Mouse (Mus musculus) olfactory bulb, adult 2 months (tissue): ENCODE results near the gene Phactr1. TPM values are rescaled to one million over a fixed set of nuclear protein-coding genes. Genes with fewer than 3 reads are reported as not detected.

Experiments used
- H3K27ac ChIP-seq: fragments of 200-500 bp; 2 replicates; pipeline ENCODE4 v1.5.1; 2012; ENCODE audit warnings: low read depth, low read length; ENCODE audit not compliant: insufficient read depth
- H3K4me1 ChIP-seq: fragments of 200-500 bp; 2 replicates; pipeline ENCODE4 v1.6.1; 2012; ENCODE audit warnings: low read length; ENCODE audit not compliant: control insufficient read depth, insufficient read depth
- H3K4me3 ChIP-seq: fragments of 200-500 bp; 2 replicates; pipeline ENCODE4 v1.5.1; 2012; ENCODE audit warnings: mild to moderate bottlenecking, low read depth, low read length, moderate library complexity; ENCODE audit not compliant: insufficient read depth
- CTCF ChIP-seq: fragments of 200-500 bp; IDR thresholded peaks from 2 replicates; pipeline ENCODE4 v1.5.1; 2012; ENCODE audit warnings: low read depth, mild to moderate bottlenecking, low read length, moderate library complexity; ENCODE audit not compliant: insufficient read depth
- POLR2A ChIP-seq: fragments of 200-500 bp; IDR thresholded peaks from 2 replicates; pipeline ENCODE4 v1.6.1; 2012; ENCODE audit warnings: mild to moderate bottlenecking, low read depth, low read length, moderate library complexity; ENCODE audit not compliant: insufficient read depth
- WGBS: fragments of 180-500 bp; shearing (Covaris S2); methylation state at CpG from one replicate; pipeline ENCODE4 v1.1.7; 2018; 5-methylcytosine and 5-hydroxymethylcytosine counted together
- polyA plus RNA-seq: library from polyadenylated mRNA; stranded (reverse); fragments of >200 nt; gene quantifications from 2 replicates; pipeline ENCODE4 v1.2.4, GENCODE M21; 2012; ENCODE audit warnings: low replicate concordance; ENCODE audit not compliant: missing spikeins, insufficient read depth, insufficient read length

Phactr1 gene
- polyA plus RNA-seq, 1 experiment: not detected

DNA sequence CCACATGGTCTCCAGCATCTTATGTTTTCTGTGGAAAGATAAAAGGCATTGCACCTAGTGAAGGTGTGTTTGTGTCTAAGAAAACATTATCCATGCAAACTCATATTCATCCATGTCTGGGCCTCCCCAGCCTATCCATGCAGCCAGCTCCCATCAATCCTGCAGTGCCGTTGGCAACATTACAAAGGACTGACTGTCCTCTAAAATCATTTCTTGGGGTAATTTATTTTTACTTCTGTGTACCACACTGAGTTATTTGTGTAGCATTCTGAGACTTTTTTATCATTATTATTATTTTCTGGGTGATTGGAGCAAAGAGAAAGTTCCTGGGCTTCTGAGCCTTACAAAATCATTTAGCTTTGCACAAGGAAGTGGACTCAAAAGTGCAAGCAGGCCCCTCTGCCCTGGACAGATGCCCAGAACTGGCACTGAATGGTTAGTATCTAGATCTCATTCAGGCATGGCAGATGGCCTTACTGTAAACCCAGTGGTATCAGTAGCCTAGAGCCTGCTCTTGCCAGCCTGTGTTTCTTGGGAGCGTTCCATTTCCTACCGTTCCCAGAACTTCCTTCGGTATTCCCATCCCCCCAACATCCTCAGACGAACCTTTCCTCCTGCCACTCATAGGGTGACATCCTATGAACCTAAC lies 307.6 kb downstream of the Phactr1 start:
- H3K27ac ChIP-seq: no peak overlapping the region
- TF ChIP-seq CTCF (no peak), POLR2A (no peak)
- peaks cover 8% of the 10 kb centered on the region for H3K4me1 ChIP-seq
- no peak overlapping the region for H3K4me3 ChIP-seq
- 40% methylated on average over 5 of the region's 5 CpGs for WGBS

DNA sequence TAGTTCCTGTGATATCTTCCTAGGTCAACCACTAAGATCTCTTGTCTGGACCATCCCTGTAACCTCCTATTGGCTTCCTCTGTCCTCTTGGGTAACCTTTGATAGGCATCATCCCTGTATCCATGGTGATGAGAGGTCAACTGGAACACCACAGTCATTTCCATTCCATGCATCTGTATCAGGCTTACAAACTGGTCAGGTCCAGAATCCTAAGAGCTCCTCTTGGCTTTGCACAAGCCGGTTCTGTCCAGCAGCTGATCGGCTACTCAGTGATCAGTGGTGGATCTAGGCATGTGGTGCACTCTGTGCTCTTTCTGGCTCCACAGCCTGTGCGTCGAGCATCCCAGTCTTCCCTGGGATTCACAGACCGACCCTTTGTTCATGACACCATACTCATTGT lies 309.1 kb downstream of the Phactr1 start:
- H3K27ac ChIP-seq: no peak overlapping the region
- TF ChIP-seq POLR2A (no peak), CTCF (no peak)
- WGBS: 94% methylated on average over 5 of the region's 5 CpGs
- H3K4me1 ChIP-seq: peaks cover 8% of the 10 kb centered on the region
- no peak overlapping the region for H3K4me3 ChIP-seq

DNA sequence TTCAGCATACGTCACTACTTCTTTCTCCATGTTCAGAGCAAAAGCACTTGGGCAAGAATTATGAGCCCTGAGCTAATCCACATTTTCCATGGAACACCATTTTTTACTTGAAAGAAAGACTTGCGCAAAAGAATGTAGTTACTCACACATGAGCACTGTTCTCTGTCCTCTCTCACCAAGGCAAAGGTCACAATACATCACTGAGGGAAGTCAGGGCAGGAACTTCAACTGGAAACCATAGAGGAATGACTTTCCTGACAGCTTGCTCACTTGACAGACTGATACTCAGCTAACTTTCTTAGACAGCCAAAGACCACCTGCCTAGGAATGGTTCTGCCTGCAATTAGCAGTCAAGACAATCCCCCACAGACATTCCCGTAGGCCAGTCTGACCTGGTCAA lies 309.6 kb downstream of the Phactr1 start:
- no peak for TF ChIP-seq CTCF
- no peak for TF ChIP-seq POLR2A
- Histone ChIP-seq H3K4me3 (no peak overlapping the region), H3K27ac (no peak overlapping the region), H3K4me1 (peaks cover 8% of the 10 kb centered on the region)
- 90% methylated on average over 3 of the region's 3 CpGs for WGBS

DNA sequence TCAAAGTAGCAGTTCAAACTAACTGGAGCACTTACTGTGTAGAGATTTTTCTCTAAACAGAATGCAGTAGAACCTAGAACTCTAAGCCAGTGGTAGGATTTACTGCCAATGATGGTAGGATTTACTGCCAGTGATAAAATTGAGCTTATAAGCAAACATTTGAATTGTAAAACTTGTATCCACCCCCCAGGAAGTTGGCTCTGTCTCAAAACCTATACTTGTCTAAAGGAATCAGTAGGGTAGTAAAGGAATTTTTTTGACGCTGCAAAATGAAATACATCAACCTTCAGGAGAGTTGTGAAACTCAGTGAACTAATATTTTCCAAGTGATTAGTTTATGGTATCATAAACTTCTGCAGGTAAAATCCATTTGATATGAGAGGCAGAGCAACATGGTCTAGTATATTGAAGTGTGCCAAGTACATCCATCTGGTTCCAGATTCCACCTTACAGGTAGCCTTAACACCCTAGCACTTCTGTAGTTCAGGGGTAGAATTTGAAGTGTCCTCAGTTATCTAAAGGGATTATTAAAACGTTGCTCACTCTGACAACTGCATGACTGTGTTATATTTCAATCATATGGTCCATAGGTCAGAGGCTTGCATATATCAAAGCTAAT lies 310.2 kb downstream of the Phactr1 start:
- no peak overlapping the region for H3K4me3 ChIP-seq
- 0 out of 2 replicates have a peak, but pooled peaks cover 5% of the 10 kb centered on the region for H3K4me1 ChIP-seq
- 79% methylated on average over 2 of the region's 2 CpGs for WGBS
- no peak overlapping the region for H3K27ac ChIP-seq
- TF ChIP-seq CTCF: no peak
- no peak for TF ChIP-seq POLR2A

DNA sequence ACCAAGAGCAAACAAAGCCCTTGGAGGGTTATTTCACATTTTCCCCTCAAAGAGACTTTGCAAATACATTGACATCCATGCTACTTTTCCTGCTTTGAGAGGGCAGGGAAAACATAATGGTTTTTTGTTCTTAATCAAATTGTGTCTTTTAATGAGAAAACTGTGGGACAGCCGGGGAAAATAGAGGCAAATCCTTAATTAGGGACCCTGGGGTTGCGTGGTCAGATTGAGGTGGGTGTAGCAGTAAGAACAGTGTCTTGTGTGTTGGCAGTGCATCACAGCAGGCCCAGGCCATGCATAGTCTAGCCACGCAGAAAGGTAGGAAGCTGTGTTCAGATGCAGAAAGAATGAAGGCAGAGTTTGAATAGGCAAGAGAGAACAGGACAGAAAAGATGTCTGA lies 310.7 kb downstream of the Phactr1 start:
- H3K4me3 ChIP-seq: no peak overlapping the region
- H3K27ac ChIP-seq: no peak overlapping the region
- no peak for TF ChIP-seq POLR2A
- no peak for TF ChIP-seq CTCF
- 0 out of 2 replicates have a peak, but pooled peaks cover 5% of the 10 kb centered on the region for H3K4me1 ChIP-seq
- WGBS: 58% methylated on average over 3 of the region's 3 CpGs

DNA sequence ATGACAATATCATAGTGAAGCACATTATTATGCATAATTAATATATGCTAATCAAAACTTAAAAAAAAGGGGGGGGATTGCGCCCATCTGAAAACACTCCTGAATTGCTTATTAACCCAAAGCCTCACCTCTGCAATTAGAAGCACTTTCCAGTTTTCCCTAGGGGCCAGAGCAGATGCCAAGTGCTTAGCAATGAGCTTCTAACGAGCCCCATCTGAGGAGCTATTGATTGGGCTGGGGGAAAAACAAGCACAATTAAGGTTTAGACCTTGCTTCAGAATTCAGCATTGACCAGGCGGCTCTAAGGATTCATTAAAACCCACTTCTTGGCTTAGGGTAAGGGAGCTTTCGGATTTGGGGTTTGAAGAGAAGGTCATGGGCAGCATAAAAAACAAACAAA lies 311.9 kb downstream of the Phactr1 start:
- no peak overlapping the region for H3K4me3 ChIP-seq
- H3K4me1 ChIP-seq: 0 out of 2 replicates have a peak, but pooled peaks cover 5% of the 10 kb centered on the region
- WGBS: 73% methylated on average over 4 of the region's 4 CpGs
- no peak overlapping the region for H3K27ac ChIP-seq
- TF ChIP-seq CTCF (no peak), POLR2A (no peak)

DNA sequence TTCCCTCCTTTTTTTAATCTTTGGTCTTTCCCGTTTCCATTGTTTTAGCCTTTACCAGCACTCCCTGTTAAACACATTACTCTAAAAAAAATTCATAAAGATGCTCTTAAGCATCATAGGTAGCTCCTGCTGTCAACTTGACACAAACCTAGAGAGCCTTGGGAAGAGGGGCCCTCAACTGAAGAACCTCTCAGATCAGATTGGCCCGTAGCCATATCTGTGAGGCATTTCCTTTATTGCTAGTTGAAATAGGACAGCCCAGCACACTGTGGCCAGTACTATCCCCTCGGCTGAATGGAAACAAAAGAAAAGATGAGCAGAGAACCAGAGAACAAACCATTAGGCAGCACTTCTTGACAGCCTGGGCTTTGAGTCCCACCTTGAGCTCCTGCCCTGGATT lies 313.9 kb downstream of the Phactr1 start:
- Histone ChIP-seq H3K27ac (no peak overlapping the region), H3K4me3 (no peak overlapping the region), H3K4me1 (no peaks in the 10 kb centered on the region)
- TF ChIP-seq CTCF (no peak), POLR2A (no peak)
- WGBS: 89% methylated on average over 3 of the region's 3 CpGs

DNA sequence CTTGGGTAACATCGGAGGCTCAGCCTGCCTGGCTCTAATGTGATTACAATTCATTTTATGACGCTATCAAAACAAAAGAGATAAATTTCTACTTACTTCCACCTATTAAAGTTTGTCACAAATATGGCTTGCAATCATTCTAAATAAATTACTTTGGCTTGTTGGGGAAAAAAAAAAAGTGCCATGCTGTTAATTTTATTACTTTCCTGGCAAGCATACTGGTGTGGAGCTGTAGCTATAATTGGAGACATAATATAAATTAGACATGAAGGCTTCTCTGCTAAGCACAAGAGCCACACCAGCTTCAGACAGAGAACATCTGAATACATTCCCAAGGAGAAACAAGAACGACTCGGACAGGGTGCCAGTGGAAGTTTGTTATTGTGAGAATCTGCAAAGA lies 315.8 kb downstream of the Phactr1 start:
- no peak for TF ChIP-seq CTCF
- no peak for TF ChIP-seq POLR2A
- Histone ChIP-seq H3K4me1 (no peaks in the 10 kb centered on the region), H3K27ac (no peak overlapping the region), H3K4me3 (no peak overlapping the region)
- WGBS: 51% methylated on average over 4 of the region's 4 CpGs

DNA sequence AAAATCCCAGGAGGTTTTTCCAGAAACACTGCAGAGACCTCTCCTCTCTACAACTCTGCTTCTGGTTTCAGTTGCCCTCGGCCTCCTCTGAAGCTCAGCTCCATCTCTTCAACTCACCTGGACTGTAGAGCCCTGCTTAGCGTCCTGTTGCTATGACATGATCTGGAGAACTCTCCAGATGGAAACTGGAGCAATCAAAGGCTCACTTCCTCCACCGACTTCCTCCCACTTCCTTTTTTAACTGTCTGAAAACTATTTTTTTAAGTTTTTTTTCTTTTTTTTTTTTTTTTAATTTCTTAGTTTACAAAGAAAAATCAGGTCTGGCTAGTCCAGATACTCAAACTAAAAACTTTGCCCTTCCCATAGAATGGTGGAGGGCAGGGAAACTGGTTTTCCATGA lies 318.9 kb downstream of the Phactr1 start:
- TF ChIP-seq POLR2A (no peak), CTCF (no peak)
- no peak overlapping the region for H3K27ac ChIP-seq
- no peak overlapping the region for H3K4me3 ChIP-seq
- no peaks in the 10 kb centered on the region; the same call in 1 of the 2 replicates for H3K4me1 ChIP-seq
- 90% methylated on average over 3 of the region's 3 CpGs for WGBS

DNA sequence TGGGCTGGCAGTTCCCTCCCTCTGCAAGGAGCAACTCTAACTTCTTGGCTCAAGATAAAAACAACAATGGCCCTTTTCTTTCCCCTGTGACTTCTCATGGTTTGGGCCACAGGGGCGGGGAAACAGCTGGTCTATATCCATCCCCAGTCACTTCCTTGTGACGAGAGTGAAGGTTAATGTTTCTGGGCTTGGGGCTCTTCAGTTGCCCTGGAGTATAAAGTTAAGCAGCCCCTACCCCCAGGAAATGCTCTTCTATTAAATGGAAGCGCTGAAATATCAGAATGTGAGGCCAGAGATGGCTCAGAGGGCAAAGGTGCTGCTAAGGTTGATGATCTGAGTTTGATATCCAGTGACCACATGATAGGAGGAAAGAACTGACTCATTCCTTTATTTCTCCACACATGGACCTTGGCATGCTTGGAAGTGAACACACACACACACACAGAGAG lies 324.7 kb downstream of the Phactr1 start:
- 66% methylated on average over 3 of the region's 3 CpGs for WGBS
- no peak overlapping the region for H3K4me3 ChIP-seq
- H3K4me1 ChIP-seq: no peaks in the 10 kb centered on the region; the same call in 1 of the 2 replicates
- TF ChIP-seq POLR2A: no peak
- TF ChIP-seq CTCF: no peak
- no peak overlapping the region for H3K27ac ChIP-seq
